Comparison of ENCODE assay signal across 9 mouse cellular contexts in the genomic region with DNA sequence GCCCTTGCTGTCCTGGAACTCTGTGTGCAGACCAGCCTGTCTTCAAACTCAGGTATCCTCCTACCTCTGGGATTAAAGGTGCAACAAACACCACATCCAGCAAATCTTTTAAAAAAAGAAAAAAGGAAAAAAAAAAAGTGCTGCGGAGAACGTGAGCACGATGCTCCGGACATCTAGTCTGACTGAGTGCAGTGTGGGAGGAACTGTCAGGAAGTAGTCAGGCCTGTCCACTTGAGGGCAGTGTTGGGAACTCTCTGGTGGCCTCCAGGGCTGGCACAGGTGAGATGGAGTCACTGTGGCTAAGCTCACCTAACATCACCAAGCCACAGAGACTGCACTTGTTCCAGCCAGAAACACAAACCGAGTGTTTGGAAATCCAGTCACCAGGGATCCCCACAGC. TPM values are rescaled to one million over a fixed set of nuclear protein-coding genes. Genes with fewer than 3 reads are reported as not detected.
DNase-seq lines count a peak whose midpoint lies in the region; ATAC-seq and TF ChIP-seq lines count a peak whose summit lies in the region.
"Had no signal": no experiment of that assay in that cellular context is flagged by ENCODE, and none has a peak within 500 bp of the region (broad histone marks: within the 10 kb centered on the region; RNA-seq: fewer than 3 reads in every experiment).

No protein-coding gene starts in this region.

- H3K4me1 ChIP-seq in hindbrain, embryonic 11.5 days (replicated peaks; ENCODE audit: control insufficient read depth, insufficient read depth, low read length) = no peaks in the 10 kb centered on the region
- H3K4me1 ChIP-seq in hindbrain, embryonic 12.5 days = no peaks in the 10 kb centered on the region
- H3K4me1 ChIP-seq in ES-Bruce4 (ENCODE audit: control insufficient read depth, insufficient read depth, low read length) = no peaks in the 10 kb centered on the region
- no peaks in the 10 kb centered on the region for H3K4me1 ChIP-seq in heart, embryonic 11.5 days (ENCODE audit: control insufficient read depth, insufficient read depth, low read length)
- no peaks in the 10 kb centered on the region for H3K4me1 ChIP-seq in midbrain, postnatal 0 days (ENCODE audit: insufficient read depth, low read length)

- H3K4me2 ChIP-seq in hindbrain, embryonic 11.5 days (replicated peaks; ENCODE audit: low read depth, low read length) = no peak overlapping the region
- no peak overlapping the region for H3K4me2 ChIP-seq in hindbrain, embryonic 12.5 days (replicated peaks)
- peak overlapping the region; percentile 35 for H3K4me2 ChIP-seq in heart, embryonic 11.5 days
- no peak overlapping the region for H3K4me2 ChIP-seq in midbrain, postnatal 0 days (ENCODE audit: low read depth, low read length, poor library complexity, severe bottlenecking)

- no peak for ATAC-seq in hindbrain, embryonic 11.5 days (ENCODE audit: low FRiP score)
- no peak for ATAC-seq in hindbrain, embryonic 12.5 days (ENCODE audit: low FRiP score)
- ATAC-seq in heart, embryonic 11.5 days (replicated peaks; ENCODE audit: insufficient number of reproducible peaks, low FRiP score, low TSS enrichment) = no peak
- no peak for ATAC-seq in midbrain, postnatal 0 days (ENCODE audit: low FRiP score)

- no peaks in the 10 kb centered on the region; the same call in 1 of the 2 replicates for H3K27me3 ChIP-seq in hindbrain, embryonic 11.5 days (ENCODE audit: control insufficient read depth, insufficient read depth, low read length)
- H3K27me3 ChIP-seq in hindbrain, embryonic 12.5 days = peaks cover 16% of the 10 kb centered on the region
- H3K27me3 ChIP-seq in ES-Bruce4 (ENCODE audit: control insufficient read depth, insufficient read depth, low read length, poor library complexity, severe bottlenecking) = no peaks in the 10 kb centered on the region
- H3K27me3 ChIP-seq in heart, embryonic 11.5 days (ENCODE audit: control insufficient read depth, insufficient read depth, low read length) = no peaks in the 10 kb centered on the region
- no peaks in the 10 kb centered on the region for H3K27me3 ChIP-seq in midbrain, postnatal 0 days (ENCODE audit: insufficient read depth, low read length)

- H3K36me3 ChIP-seq in hindbrain, embryonic 11.5 days (ENCODE audit: control insufficient read depth, insufficient read depth, low read length) = no peaks in the 10 kb centered on the region
- no peaks in the 10 kb centered on the region for H3K36me3 ChIP-seq in hindbrain, embryonic 12.5 days
- H3K36me3 ChIP-seq in ES-Bruce4 (ENCODE audit: control insufficient read depth, insufficient read depth, low read length, poor library complexity, severe bottlenecking) = no peaks in the 10 kb centered on the region
- no peaks in the 10 kb centered on the region for H3K36me3 ChIP-seq in heart, embryonic 11.5 days (ENCODE audit: control insufficient read depth, insufficient read depth, low read length)
- no peaks in the 10 kb centered on the region for H3K36me3 ChIP-seq in midbrain, postnatal 0 days (ENCODE audit: insufficient read depth, low read length)

- no peak for TF ChIP-seq POLR2A in ES-Bruce4 (IDR thresholded peaks at IDR 0.05; ENCODE audit: insufficient read depth, low read length)

- no peak overlapping the region for H3K27ac ChIP-seq in hindbrain, embryonic 11.5 days (ENCODE audit: low read depth, low read length)
- no peak overlapping the region for H3K27ac ChIP-seq in hindbrain, embryonic 12.5 days
- no peak overlapping the region for H3K27ac ChIP-seq in ES-Bruce4 (ENCODE audit: insufficient read depth, low read length)
- no peak overlapping the region for H3K27ac ChIP-seq in heart, embryonic 11.5 days (ENCODE audit: low read depth, low read length)
- H3K27ac ChIP-seq in midbrain, postnatal 0 days (ENCODE audit: low read depth, low read length) = no peak overlapping the region

- TF ChIP-seq CTCF in ES-Bruce4 (IDR thresholded peaks at IDR 0.05; ENCODE audit: low read depth, low read length) = peak; percentile 93
- TF ChIP-seq CTCF in midbrain, postnatal 0 days (IDR thresholded peaks at IDR 0.05) = peak; percentile 64

- H3K9me3 ChIP-seq in hindbrain, embryonic 11.5 days (ENCODE audit: control insufficient read depth, low read length) = no peaks in the 10 kb centered on the region
- H3K9me3 ChIP-seq in hindbrain, embryonic 12.5 days (replicated peaks) = peaks cover 2% of the 10 kb centered on the region
- peaks cover 5% of the 10 kb centered on the region; the same call in 1 of the 2 replicates for H3K9me3 ChIP-seq in ES-Bruce4 (replicated peaks; ENCODE audit: control insufficient read depth, insufficient read depth, low read length, poor library complexity, severe bottlenecking)
- H3K9me3 ChIP-seq in heart, embryonic 11.5 days (replicated peaks; ENCODE audit: control insufficient read depth, low read length) = peaks cover 2% of the 10 kb centered on the region; the same call in 1 of the 2 replicates
- H3K9me3 ChIP-seq in midbrain, postnatal 0 days (ENCODE audit: low read length) = no peaks in the 10 kb centered on the region

- 36% methylated on average over 5 of the region's 5 CpGs for WGBS in hindbrain, embryonic 11.5 days
- WGBS in hindbrain, embryonic 12.5 days = 30% methylated on average over 5 of the region's 5 CpGs
- 19% methylated on average over 5 of the region's 5 CpGs for WGBS in heart, embryonic 11.5 days (ENCODE audit: insufficient replicate concordance)
- 26% methylated on average over 5 of the region's 5 CpGs for WGBS in midbrain, postnatal 0 days

- peak; percentile 26 for DNase-seq in hindbrain, embryonic 11.5 days (ENCODE audit: low spot score)
- peak; percentile 85 to 89 for DNase-seq in cerebellum, adult 18-20 months
- peak; percentile 76 to 83 for DNase-seq in kidney, postnatal 36 days
- peak; percentile 36 for DNase-seq in midbrain, postnatal 0 days (ENCODE audit: low spot score)
- DNase-seq in thymus, postnatal 25 days = peak; percentile 65

- no peak for TF ChIP-seq EP300 in ES-Bruce4 (IDR thresholded peaks at IDR 0.05; ENCODE audit: insufficient read depth, low read depth, low read length)

- no peak overlapping the region for H3K9ac ChIP-seq in hindbrain, embryonic 11.5 days (ENCODE audit: low read depth, low read length)
- no peak overlapping the region for H3K9ac ChIP-seq in hindbrain, embryonic 12.5 days
- H3K9ac ChIP-seq in ES-Bruce4 (ENCODE audit: low read depth, poor library complexity, severe bottlenecking) = no peak overlapping the region
- no peak overlapping the region for H3K9ac ChIP-seq in heart, embryonic 11.5 days (ENCODE audit: low read depth, low read length)
- H3K9ac ChIP-seq in midbrain, postnatal 0 days (replicated peaks; ENCODE audit: low read length, poor library complexity, severe bottlenecking) = no peak overlapping the region

- no peak overlapping the region for H3K4me3 ChIP-seq in hindbrain, embryonic 11.5 days (ENCODE audit: low read depth, low read length)
- no peak overlapping the region for H3K4me3 ChIP-seq in hindbrain, embryonic 12.5 days
- no peak overlapping the region for H3K4me3 ChIP-seq in ES-Bruce4 (ENCODE audit: low read depth, low read length)
- H3K4me3 ChIP-seq in heart, embryonic 11.5 days (ENCODE audit: low read depth, low read length) = no peak overlapping the region
- no peak overlapping the region for H3K4me3 ChIP-seq in midbrain, postnatal 0 days (ENCODE audit: low read depth, low read length)

RNA-seq across cellular contexts. Expression of a gene that starts 8.1 kb away (rescaled TPM):
- 0.23 and 0.29 TPM in 2 replicates for polyA plus RNA-seq in hindbrain, embryonic 11.5 days (2014; fragmentation: Nextera tagmentation; extraction: Ambion mirVana)
- 0.23 and 0.55 TPM in 2 replicates for polyA plus RNA-seq in hindbrain, embryonic 12.5 days (2016; fragmentation: Nextera tagmentation; extraction: Ambion mirVana)
- polyA plus RNA-seq in ES-Bruce4 (2011; ENCODE audit: insufficient read depth, insufficient read length, low read depth, missing spikeins) = 0.96 TPM in 1 of 2 replicates, not detected in the other
- not detected in 2 replicates for polyA plus RNA-seq in heart, embryonic 11.5 days (2014; fragmentation: Nextera tagmentation; extraction: Ambion mirVana)
- 0.16 TPM in 1 of 2 replicates, not detected in the other for total RNA-seq in midbrain, postnatal 0 days (2014; rRNA removed)
- 0.44 and 0.64 TPM in 2 replicates for polyA plus RNA-seq in midbrain, postnatal 0 days (2015; fragmentation: Nextera tagmentation; extraction: Ambion mirVana)
- total RNA-seq: left cerebral cortex, postnatal 10 days had no signal

RNA-seq across cellular contexts. Expression of a gene that starts 8.5 kb away (rescaled TPM):
- polyA plus RNA-seq in hindbrain, embryonic 11.5 days (2014; fragmentation: Nextera tagmentation; extraction: Ambion mirVana) = 21.0 and 25.5 TPM in 2 replicates
- 24.3 and 24.5 TPM in 2 replicates for polyA plus RNA-seq in hindbrain, embryonic 12.5 days (2016; fragmentation: Nextera tagmentation; extraction: Ambion mirVana)
- 13.3 and 15.5 TPM in 2 replicates for polyA plus RNA-seq in ES-Bruce4 (2011; ENCODE audit: insufficient read depth, insufficient read length, low read depth, missing spikeins)
- 26.6 and 27.1 TPM in 2 replicates for polyA plus RNA-seq in heart, embryonic 11.5 days (2014; fragmentation: Nextera tagmentation; extraction: Ambion mirVana)
- 14.7 and 19.2 TPM in 2 replicates for total RNA-seq in midbrain, postnatal 0 days (2014; rRNA removed)
- polyA plus RNA-seq in midbrain, postnatal 0 days (2015; fragmentation: Nextera tagmentation; extraction: Ambion mirVana) = 23.4 and 26.4 TPM in 2 replicates

RNA-seq across cellular contexts. Expression of a gene that starts 15.4 kb away (rescaled TPM):
- polyA plus RNA-seq in hindbrain, embryonic 11.5 days (2014; fragmentation: Nextera tagmentation; extraction: Ambion mirVana) = 12.6 and 13.9 TPM in 2 replicates
- 15.7 and 16.2 TPM in 2 replicates for polyA plus RNA-seq in hindbrain, embryonic 12.5 days (2016; fragmentation: Nextera tagmentation; extraction: Ambion mirVana)
- polyA plus RNA-seq in ES-Bruce4 (2011; ENCODE audit: insufficient read depth, insufficient read length, low read depth, missing spikeins) = 6.0 and 6.9 TPM in 2 replicates
- polyA plus RNA-seq in heart, embryonic 11.5 days (2014; fragmentation: Nextera tagmentation; extraction: Ambion mirVana) = 3.9 and 4.0 TPM in 2 replicates
- total RNA-seq in midbrain, postnatal 0 days (2014; rRNA removed) = 9.6 and 11.9 TPM in 2 replicates
- 24.1 and 24.2 TPM in 2 replicates for polyA plus RNA-seq in midbrain, postnatal 0 days (2015; fragmentation: Nextera tagmentation; extraction: Ambion mirVana)

Comparison
In these comparisons a context has a peak if more than half of its experiments do, and no peak if none do; other contexts are left out.
1. DNase-seq: peak in every context shown above with its lines; median percentile 87 in cerebellum, adult 18-20 months; 80 in kidney, postnatal 36 days; 65 in thymus, postnatal 25 days; 36 in midbrain, postnatal 0 days; 26 in hindbrain, embryonic 11.5 days.